Mouse (Mus musculus) activated CD4-positive, CD25-positive, alpha-beta regulatory T cell, adult 4 months (primary cell): ENCODE measurements at regions not wholly inside any gene's neighbourhood (a gene's known extent, or its start where the extent isn't known, plus 50 kb on each side); places are given as distances from the start of the nearest gene placed in this dataset.

Experiments
- ATAC-seq: one replicate; pipeline ENCODE4 v1.8.0; 2017

- no peak for ATAC-seq
These were observed 367.7 kb upstream of the Adgrl2 start for GRCm38 (mm10) chr3:149357903-149358569.

- ATAC-seq, result no peak
These were observed 366.8 kb upstream of the Adgrl2 start for GRCm38 (mm10) chr3:149357121-149357520.

GRCm38 (mm10) chr3:149355362-149355761 lies 365.0 kb upstream of the Adgrl2 start:
- ATAC-seq, result no peak

GRCm38 (mm10) chr3:149353958-149354357 lies 363.6 kb upstream of the Adgrl2 start:
- no peak for ATAC-seq

GRCm38 (mm10) chr3:149352546-149352945 lies 362.2 kb upstream of the Adgrl2 start:
- no peak for ATAC-seq

GRCm38 (mm10) chr3:149349731-149350130 lies 359.4 kb upstream of the Adgrl2 start:
- ATAC-seq, result no peak

- peak; percentile 83 for ATAC-seq
These were observed 358.9 kb upstream of the Adgrl2 start for GRCm38 (mm10) chr3:149349211-149349697.

GRCm38 (mm10) chr3:149348459-149348971 lies 358.2 kb upstream of the Adgrl2 start:
- ATAC-seq, result no peak

GRCm38 (mm10) chr3:149347241-149347992 lies 357.1 kb upstream of the Adgrl2 start:
- no peak for ATAC-seq

GRCm38 (mm10) chr3:149342511-149342910 lies 352.2 kb upstream of the Adgrl2 start:
- no peak for ATAC-seq

- ATAC-seq, result peak; percentile 70
These were observed 349.0 kb upstream of the Adgrl2 start for GRCm38 (mm10) chr3:149339374-149339753.

GRCm38 (mm10) chr3:149338684-149339373 lies 348.5 kb upstream of the Adgrl2 start:
- peak; percentile 38 for ATAC-seq

- ATAC-seq, result no peak
These were observed 344.9 kb upstream of the Adgrl2 start for GRCm38 (mm10) chr3:149335259-149335658.

GRCm38 (mm10) chr3:149333607-149334006 lies 343.3 kb upstream of the Adgrl2 start:
- no peak for ATAC-seq

GRCm38 (mm10) chr3:149333131-149333530 lies 342.8 kb upstream of the Adgrl2 start:
- no peak for ATAC-seq

GRCm38 (mm10) chr3:149332105-149332504 lies 341.8 kb upstream of the Adgrl2 start:
- ATAC-seq, result no peak

- no peak for ATAC-seq
These were observed 341.1 kb upstream of the Adgrl2 start for GRCm38 (mm10) chr3:149331251-149331960.

GRCm38 (mm10) chr3:149330716-149331115 lies 340.4 kb upstream of the Adgrl2 start:
- no peak for ATAC-seq

GRCm38 (mm10) chr3:149330041-149330440 lies 339.7 kb upstream of the Adgrl2 start:
- ATAC-seq, result no peak

- no peak for ATAC-seq
These were observed 339.3 kb upstream of the Adgrl2 start for GRCm38 (mm10) chr3:149329615-149330014.

- ATAC-seq, result peak; percentile 99
These were observed 336.3 kb upstream of the Adgrl2 start for GRCm38 (mm10) chr3:149326664-149327063.

- no peak for ATAC-seq
These were observed 333.7 kb upstream of the Adgrl2 start for GRCm38 (mm10) chr3:149324088-149324487.

- no peak for ATAC-seq
These were observed 328.4 kb upstream of the Adgrl2 start for GRCm38 (mm10) chr3:149318728-149319127.
